Mouse (Mus musculus) small intestine, adult 2 months (tissue): ENCODE data around the gene Arhgap42.

Experiments
- CTCF ChIP-seq: fragments of 200-500 bp; IDR thresholded peaks from 2 replicates; pipeline ENCODE4 v1.5.1; 2012; ENCODE audit warnings: low read depth, mild to moderate bottlenecking, control low read depth, inconsistent platforms, low read length, moderate library complexity, mixed read lengths; ENCODE audit not compliant: insufficient replicate concordance, insufficient read length; ENCODE audit errors: extremely low read depth
- POLR2A ChIP-seq: fragments of 200-500 bp; IDR thresholded peaks from 2 replicates; pipeline ENCODE4 v1.6.1; 2012; ENCODE audit warnings: low read depth, mild to moderate bottlenecking, control low read depth, inconsistent platforms, low read length, moderate library complexity

DNA sequence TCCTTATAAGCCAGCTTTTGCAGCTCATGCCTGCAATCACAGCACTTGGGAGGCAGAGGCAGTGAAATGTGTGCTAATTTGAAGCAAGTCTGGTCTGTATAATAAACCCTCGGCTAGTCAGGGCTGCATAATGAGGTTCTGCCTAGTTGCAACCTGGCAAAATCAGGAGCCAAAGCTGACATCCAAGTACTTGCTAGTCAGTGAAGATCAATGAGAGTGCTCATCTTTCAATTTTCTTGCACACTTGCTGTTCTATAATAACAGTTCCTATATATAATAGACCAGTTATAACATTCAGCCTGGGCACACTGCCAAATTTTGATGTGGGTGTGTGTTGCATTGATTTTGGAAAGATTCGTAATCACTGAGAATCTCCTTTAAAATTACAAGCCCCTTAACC lies 261.1 kb downstream of the Arhgap42 start:
- no peak for TF ChIP-seq POLR2A
- no peak for TF ChIP-seq CTCF
